Mouse (Mus musculus) hindbrain, embryonic 12.5 days (tissue): ENCODE data around the gene 1700023F06Rik. TPM values are rescaled to one million over a fixed set of nuclear protein-coding genes. Genes with fewer than 3 reads are reported as not detected.

Experiments used
- ATAC-seq: fragments of 200-750 bp; cut with Nextera tagmentation; 2 replicates; pipeline ENCODE4 v1.8.0; 2017; ENCODE audit warnings: moderate TSS enrichment; ENCODE audit not compliant: low FRiP score
- H3K27ac ChIP-seq: fragments of 300-500 bp; sonication (generic); 2 replicates; pipeline ENCODE4 v1.5.1; 2016; ENCODE audit warnings: mild to moderate bottlenecking
- H3K27me3 ChIP-seq: fragments of 300-500 bp; sonication (generic); 2 replicates; pipeline ENCODE4 v1.6.1; 2016; ENCODE audit warnings: mild to moderate bottlenecking
- H3K36me3 ChIP-seq: fragments of 300-500 bp; sonication (generic); 2 replicates; pipeline ENCODE4 v1.6.1; 2016; ENCODE audit warnings: mild to moderate bottlenecking
- H3K4me1 ChIP-seq: fragments of 300-500 bp; sonication (generic); 2 replicates; pipeline ENCODE4 v1.6.1; 2016
- H3K4me2 ChIP-seq: fragments of 300-500 bp; sonication (generic); replicated peaks from 2 replicates; pipeline ENCODE4 v1.6.1; 2016; ENCODE audit warnings: mild to moderate bottlenecking
- H3K4me3 ChIP-seq: fragments of 300-500 bp; sonication (generic); 2 replicates; pipeline ENCODE4 v1.5.1; 2016; ENCODE audit warnings: mild to moderate bottlenecking
- H3K9ac ChIP-seq: fragments of 300-500 bp; sonication (generic); 2 replicates; pipeline ENCODE4 v1.6.1; 2016; ENCODE audit warnings: mild to moderate bottlenecking, moderate library complexity
- H3K9me3 ChIP-seq: fragments of 300-500 bp; sonication (generic); replicated peaks from 2 replicates; pipeline ENCODE4 v1.6.1; 2016; ENCODE audit warnings: mild to moderate bottlenecking
- WGBS: fragments of 180-500 bp; shearing (Covaris S2); methylation state at CpG from one replicate; pipeline ENCODE4 v1.1.7; 2016; 5-methylcytosine and 5-hydroxymethylcytosine counted together
- polyA plus RNA-seq: library from polyadenylated mRNA; unstranded; fragments of >200 nt; fragmentation: Nextera tagmentation; extraction: Ambion mirVana; gene quantifications from 2 replicates; pipeline ENCODE4 v1.2.1, GENCODE M21; 2016

Gene 1700023F06Rik
- polyA plus RNA-seq, 1 experiment from 2014 or later: 0.71 TPM

GRCm38 (mm10) chr11:103219995-103220394 is 11.6 kb upstream of the 1700023F06Rik start:
- Histone ChIP-seq H3K4me2 (no peak overlapping the region), H3K27ac (no peak overlapping the region), H3K36me3 (peaks cover 38% of the 10 kb centered on the region), H3K4me1 (peaks cover 11% of the 10 kb centered on the region), H3K9ac (no peak overlapping the region), H3K27me3 (peaks cover 13% of the 10 kb centered on the region), H3K9me3 (no peaks in the 10 kb centered on the region), H3K4me3 (no peak overlapping the region)
- no peak for ATAC-seq
- WGBS: 79% methylated on average over 4 of the region's 4 CpGs

GRCm38 (mm10) chr11:103219259-103219658 is 10.9 kb upstream of the 1700023F06Rik start:
- no peak overlapping the region for H3K4me3 ChIP-seq
- H3K27ac ChIP-seq: no peak overlapping the region
- peaks cover 11% of the 10 kb centered on the region for H3K4me1 ChIP-seq
- H3K9me3 ChIP-seq: no peaks in the 10 kb centered on the region
- ATAC-seq: no peak
- H3K36me3 ChIP-seq: peaks cover 34% of the 10 kb centered on the region
- no peak overlapping the region for H3K4me2 ChIP-seq
- no peak overlapping the region for H3K9ac ChIP-seq
- 89% methylated on average over 5 of the region's 5 CpGs for WGBS
- peaks cover 13% of the 10 kb centered on the region for H3K27me3 ChIP-seq

- Histone ChIP-seq H3K36me3 (peaks cover 27% of the 10 kb centered on the region), H3K27ac (no peak overlapping the region), H3K4me1 (peaks cover 8% of the 10 kb centered on the region), H3K9me3 (no peaks in the 10 kb centered on the region), H3K27me3 (peaks cover 13% of the 10 kb centered on the region), H3K4me2 (peak overlapping the region; percentile 98), H3K4me3 (peak overlapping the region; percentile 49), H3K9ac (peak overlapping the region; percentile 65)
- ATAC-seq: peak; percentile 39; the same call in 1 of the 2 replicates
- WGBS: 23% methylated on average over 6 of the region's 6 CpGs
Observed at GRCm38 (mm10) chr11:103218517-103218901, 10.2 kb upstream of the 1700023F06Rik start.

- peak within 1 kb of the TSS; percentile 46 for H3K27ac ChIP-seq
- H3K27me3 ChIP-seq: peaks cover 13% of the 10 kb centered on the region
- H3K4me1 ChIP-seq: peaks cover 8% of the 10 kb centered on the region
- H3K9ac ChIP-seq: peak within 1 kb of the TSS; percentile 65
- peak; percentile 86 for ATAC-seq
- H3K4me2 ChIP-seq: peak within 1 kb of the TSS; percentile 98
- 2% methylated on average over 45 of the region's 45 CpGs for WGBS
- no peaks in the 10 kb centered on the region for H3K9me3 ChIP-seq
- H3K36me3 ChIP-seq: peaks cover 26% of the 10 kb centered on the region
- H3K4me3 ChIP-seq: peak within 1 kb of the TSS; percentile 49
Observed at GRCm38 (mm10) chr11:103217790-103218516, 9.6 kb upstream of the 1700023F06Rik start, which contains the start of gene Spata32. TSS of gene Spata32 (minus strand) at chr11:103218432.

GRCm38 (mm10) chr11:103215355-103215754 is 7.0 kb upstream of the 1700023F06Rik start:
- 93% methylated on average over 1 of the region's 1 CpGs for WGBS

GRCm38 (mm10) chr11:103213712-103214111 is 5.4 kb upstream of the 1700023F06Rik start:
- H3K9me3 ChIP-seq: no peaks in the 10 kb centered on the region
- H3K27ac ChIP-seq: no peak overlapping the region
- no peak overlapping the region for H3K9ac ChIP-seq
- H3K4me1 ChIP-seq: peaks cover 8% of the 10 kb centered on the region
- WGBS: 83% methylated on average over 5 of the region's 5 CpGs
- ATAC-seq: no peak
- H3K36me3 ChIP-seq: no peaks in the 10 kb centered on the region
- H3K4me2 ChIP-seq: no peak overlapping the region
- H3K4me3 ChIP-seq: no peak overlapping the region
- H3K27me3 ChIP-seq: peaks cover 10% of the 10 kb centered on the region

More at GRCm38 (mm10) chr11:103215355-103215754, 7.0 kb upstream of the 1700023F06Rik start:
- Histone ChIP-seq H3K36me3 (peaks cover 12% of the 10 kb centered on the region; the same call in 1 of the 2 replicates), H3K9me3 (no peaks in the 10 kb centered on the region), H3K27ac (no peak overlapping the region), H3K27me3 (peaks cover 13% of the 10 kb centered on the region), H3K4me2 (no peak overlapping the region), H3K4me3 (no peak overlapping the region), H3K4me1 (peaks cover 8% of the 10 kb centered on the region), H3K9ac (no peak overlapping the region)
- no peak for ATAC-seq

- 75% methylated on average over 8 of the region's 8 CpGs for WGBS
- no peaks in the 10 kb centered on the region for H3K36me3 ChIP-seq
- H3K27me3 ChIP-seq: no peaks in the 10 kb centered on the region
- no peaks in the 10 kb centered on the region for H3K9me3 ChIP-seq
- ATAC-seq: no peak
- no peak overlapping the region for H3K4me2 ChIP-seq
- no peaks in the 10 kb centered on the region for H3K4me1 ChIP-seq
- H3K27ac ChIP-seq: no peak overlapping the region
- no peak overlapping the region for H3K9ac ChIP-seq
- H3K4me3 ChIP-seq: no peak overlapping the region
Observed at GRCm38 (mm10) chr11:103210291-103210690, 1.9 kb upstream of the 1700023F06Rik start.

- 91% methylated on average over 6 of the region's 6 CpGs for WGBS
- Histone ChIP-seq H3K9me3 (no peaks in the 10 kb centered on the region), H3K36me3 (no peaks in the 10 kb centered on the region), H3K4me3 (no peak overlapping the region), H3K27ac (no peak overlapping the region), H3K4me1 (0 out of 2 replicates have a peak, but pooled peaks cover 4% of the 10 kb centered on the region), H3K27me3 (peaks cover 6% of the 10 kb centered on the region), H3K4me2 (no peak overlapping the region), H3K9ac (no peak overlapping the region)
- no peak for ATAC-seq
Observed at GRCm38 (mm10) chr11:103206203-103206602, 2.2 kb downstream of the 1700023F06Rik start.

- peaks cover 44% of the 10 kb centered on the region for H3K27me3 ChIP-seq
- H3K36me3 ChIP-seq: no peaks in the 10 kb centered on the region
- no peaks in the 10 kb centered on the region for H3K9me3 ChIP-seq
- no peak overlapping the region for H3K27ac ChIP-seq
- no peak overlapping the region for H3K4me3 ChIP-seq
- no peak for ATAC-seq
- no peak overlapping the region for H3K9ac ChIP-seq
- peaks cover 19% of the 10 kb centered on the region for H3K4me1 ChIP-seq
- no peak overlapping the region for H3K4me2 ChIP-seq
Observed at GRCm38 (mm10) chr11:103202376-103202775, 6.0 kb downstream of the 1700023F06Rik start.

- H3K4me1 ChIP-seq: peaks cover 19% of the 10 kb centered on the region
- WGBS: 25% methylated on average over 6 of the region's 6 CpGs
- H3K36me3 ChIP-seq: no peaks in the 10 kb centered on the region
- no peak overlapping the region for H3K9ac ChIP-seq
- ATAC-seq: peak; percentile 22; the same call in 1 of the 2 replicates
- H3K4me3 ChIP-seq: no peak overlapping the region
- H3K27me3 ChIP-seq: peaks cover 51% of the 10 kb centered on the region
- H3K4me2 ChIP-seq: no peak overlapping the region
- no peaks in the 10 kb centered on the region for H3K9me3 ChIP-seq
- H3K27ac ChIP-seq: no peak overlapping the region
Observed at GRCm38 (mm10) chr11:103201664-103202063, 6.7 kb downstream of the 1700023F06Rik start.

GRCm38 (mm10) chr11:103198911-103199803 is 9.2 kb downstream of the 1700023F06Rik start:
- 1% methylated on average over 58 of the region's 59 CpGs for WGBS
- H3K4me3 ChIP-seq: peak overlapping the region; percentile 45
- peak overlapping the region; percentile 42 for H3K9ac ChIP-seq
- peaks cover 76% of the 10 kb centered on the region for H3K27me3 ChIP-seq
- 0 out of 2 replicates have a peak, but pooled peaks have one; percentile 68 for ATAC-seq
- peak overlapping the region; percentile 71 for H3K4me2 ChIP-seq
- H3K4me1 ChIP-seq: peaks cover 19% of the 10 kb centered on the region
- no peaks in the 10 kb centered on the region for H3K9me3 ChIP-seq
- H3K36me3 ChIP-seq: no peaks in the 10 kb centered on the region
- H3K27ac ChIP-seq: no peak overlapping the region

GRCm38 (mm10) chr11:103198339-103198738 is 10.0 kb downstream of the 1700023F06Rik start:
- peaks cover 21% of the 10 kb centered on the region for H3K4me1 ChIP-seq
- peak overlapping the region; percentile 45; the same call in 1 of the 2 replicates for H3K4me3 ChIP-seq
- H3K9ac ChIP-seq: no peak overlapping the region
- H3K9me3 ChIP-seq: no peaks in the 10 kb centered on the region
- peak overlapping the region; percentile 71 for H3K4me2 ChIP-seq
- whole genome bisulfite sequencing: 6% methylated on average over 16 of the region's 16 CpGs
- H3K27me3 ChIP-seq: peaks cover 84% of the 10 kb centered on the region
- no peak overlapping the region for H3K27ac ChIP-seq
- no peaks in the 10 kb centered on the region for H3K36me3 ChIP-seq
- no peak for ATAC-seq
